Mouse (Mus musculus) small intestine, adult 2 months (tissue): Measurements from ENCODE around the gene Gpx3.
A peak's percentile ranks its signal among the peaks of the same experiment; 100 is the strongest.

Source experiments
- CTCF ChIP-seq: fragments of 200-500 bp; IDR thresholded peaks from 2 replicates; pipeline ENCODE4 v1.5.1; 2012; ENCODE audit warnings: low read depth, mild to moderate bottlenecking, control low read depth, inconsistent platforms, low read length, moderate library complexity, mixed read lengths; ENCODE audit not compliant: insufficient replicate concordance, insufficient read length; ENCODE audit errors: extremely low read depth
- POLR2A ChIP-seq: fragments of 200-500 bp; IDR thresholded peaks from 2 replicates; pipeline ENCODE4 v1.6.1; 2012; ENCODE audit warnings: low read depth, mild to moderate bottlenecking, control low read depth, inconsistent platforms, low read length, moderate library complexity

- TF ChIP-seq POLR2A = no peak
- TF ChIP-seq CTCF = peak; percentile 63; the same call in 1 of the 2 replicates
Observed at GRCm38 (mm10) chr11:54931405-54932093, 29.3 kb downstream of the Gpx3 start.
